Mouse (Mus musculus) neutrophil, adult 83 days (primary cell): Measurements from ENCODE around the gene Lmbrd2. TPM values are rescaled to one million over a fixed set of nuclear protein-coding genes. Genes with fewer than 3 reads are reported as not detected.

Experiments used
- total RNA-seq, 2 experiments: library from RNA; stranded (reverse); gene quantifications; one replicate each; pipeline ENCODE4 v1.2.4; 2023

The Lmbrd2 gene
- total RNA-seq: 1 to 10 TPM; 6.5 to 7.0 TPM

DNA sequence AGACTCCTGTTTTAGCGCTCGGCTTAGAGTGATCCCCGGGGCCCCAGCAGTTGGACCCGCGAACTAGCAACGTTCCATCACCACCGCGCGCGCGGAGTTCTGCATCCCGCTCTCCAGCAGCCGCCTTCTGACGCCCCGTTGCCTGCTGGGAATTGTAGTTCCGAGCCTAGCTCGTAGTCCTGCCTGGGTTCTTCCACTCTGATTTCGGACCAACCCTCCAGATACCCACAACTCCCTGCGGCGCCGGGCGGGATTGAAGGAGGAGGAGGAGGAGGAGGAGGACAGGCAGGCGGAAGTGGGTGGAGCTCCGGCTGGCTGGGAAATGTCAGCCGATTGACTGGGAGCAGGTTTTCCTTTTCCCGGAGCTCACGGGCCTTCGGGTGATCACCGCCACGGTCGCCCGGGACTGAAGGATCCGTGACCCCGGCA lies at the start of gene Lmbrd2:
Lmbrd2 (plus strand) TSS at position 299 of the 429 bp plus-strand sequence.

DNA sequence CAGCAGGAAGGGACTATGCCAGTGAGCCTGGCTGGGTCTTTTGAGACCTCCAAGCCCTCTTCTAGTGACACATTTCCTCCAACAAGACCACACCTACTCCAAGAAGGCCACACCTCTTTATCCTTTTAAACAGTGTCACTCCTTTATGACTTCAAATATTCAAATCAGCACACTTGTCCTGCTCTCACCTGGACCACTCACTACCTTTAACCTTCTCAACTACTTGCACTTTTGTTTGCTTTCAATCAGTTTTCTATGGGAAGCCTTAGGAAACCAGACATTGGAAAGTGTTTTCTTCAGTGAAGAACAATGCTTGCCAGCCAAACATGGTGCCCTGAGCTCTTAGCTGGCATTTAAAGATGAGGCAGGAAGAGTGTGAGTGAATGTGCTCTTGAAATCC lies 15.0 kb downstream of the Lmbrd2 start, which contains the start of gene Skp2:
Skp2 (minus strand) TSS at position 101 of the 400 bp plus-strand sequence.

Other genes with a start within 250 kb of the Lmbrd2 start
- under 1 TPM; 0.22 to 0.46 TPM for gene Ranbp3l, start 172.6 kb upstream of the Lmbrd2 start, total RNA-seq
- gene Nadk2, start 69.3 kb upstream of the Lmbrd2 start, total RNA-seq: 10 to 100 TPM; 31.3 to 37.8 TPM
- 1 to 10 TPM; 6.9 to 7.9 TPM for gene Skp2, start 14.9 kb downstream of the Lmbrd2 start, total RNA-seq
- not detected for gene Ugt3a1, start 136.3 kb downstream of the Lmbrd2 start, total RNA-seq
- not detected for gene Ugt3a2, start 195.0 kb downstream of the Lmbrd2 start, total RNA-seq